Mouse (Mus musculus): Measurements from ENCODE around the gene Foxf1.

DNA sequence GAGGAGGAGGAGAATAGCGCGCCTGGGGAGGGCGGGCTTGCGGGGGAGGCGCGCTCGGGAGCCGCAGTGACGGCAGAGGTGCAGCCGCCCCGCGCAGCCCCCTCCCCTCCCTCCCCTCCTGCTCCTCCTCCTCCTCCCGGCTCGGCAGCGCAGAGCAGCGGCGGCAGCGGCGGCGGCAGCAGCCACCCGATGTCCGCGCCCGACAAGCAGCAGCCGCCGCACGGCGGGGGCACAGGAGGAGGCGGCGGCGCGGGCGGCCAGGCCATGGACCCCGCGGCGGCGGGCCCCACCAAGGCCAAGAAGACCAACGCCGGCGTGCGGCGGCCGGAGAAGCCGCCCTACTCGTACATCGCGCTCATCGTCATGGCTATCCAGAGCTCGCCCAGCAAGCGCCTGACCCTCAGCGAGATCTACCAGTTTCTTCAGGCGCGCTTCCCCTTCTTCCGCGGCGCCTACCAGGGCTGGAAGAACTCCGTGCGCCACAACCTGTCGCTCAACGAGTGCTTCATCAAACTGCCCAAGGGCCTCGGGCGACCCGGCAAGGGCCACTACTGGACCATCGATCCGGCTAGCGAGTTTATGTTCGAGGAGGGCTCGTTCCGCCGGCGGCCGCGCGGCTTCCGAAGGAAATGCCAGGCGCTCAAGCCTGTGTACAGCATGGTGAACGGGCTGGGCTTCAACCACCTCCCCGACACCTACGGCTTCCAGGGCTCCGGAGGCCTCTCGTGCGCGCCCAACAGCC is at the start of gene Foxf1:
- TF ChIP-seq MAZ (IDR thresholded peaks at IDR 0.05; ENCODE audit: low read depth, low read length) (no peak), POLR2A (IDR thresholded peaks at IDR 0.05; ENCODE audit: low read depth, low read length) (no peak), CTCF (conservative IDR thresholded peaks at IDR 0.05 in 1 of 2, IDR thresholded peaks at IDR 0.05 in 1 of 2; ENCODE audit: low read depth in 2 of 2, low read length in 2 of 2) (no peak), NRF1 (IDR thresholded peaks at IDR 0.05; ENCODE audit: low read depth, low read length) (no peak), MAX (IDR thresholded peaks at IDR 0.05; ENCODE audit: low read length) (no peak), NELFE (IDR thresholded peaks at IDR 0.05; ENCODE audit: low read depth, low read length) (no peak), EP300 (IDR thresholded peaks at IDR 0.05; ENCODE audit: low read length) (no peak), MEF2A (IDR thresholded peaks at IDR 0.05; ENCODE audit: borderline replicate concordance, low read depth, low read length) (no peak), ZKSCAN1 (IDR thresholded peaks at IDR 0.05; ENCODE audit: borderline replicate concordance, low read depth, low read length) (no peak), ZNF384 (IDR thresholded peaks at IDR 0.05; ENCODE audit: low read depth, low read length) (no peak), SIN3A (IDR thresholded peaks at IDR 0.05; ENCODE audit: low read length) (no peak), GABPA (IDR thresholded peaks at IDR 0.05; ENCODE audit: insufficient replicate concordance, low read depth, low read length) (no peak), KAT2A (IDR thresholded peaks at IDR 0.05; ENCODE audit: insufficient replicate concordance, low read length) (no peak)

All from CH12.LX (cell line).